Mouse (Mus musculus) lung, postnatal 0 days (tissue): Measurements from ENCODE around the gene Cab39l.

Experiments used
- CTCF ChIP-seq: IDR thresholded peaks from 2 replicates; pipeline ENCODE4 v1.5.1; 2016; ENCODE audit warnings: antibody characterized with exemption, mild to moderate bottlenecking
- EP300 ChIP-seq: IDR thresholded peaks from 2 replicates; pipeline ENCODE4 v1.6.1; 2016; ENCODE audit warnings: antibody characterized with exemption, mild to moderate bottlenecking, control low read depth

GRCm38 (mm10) chr14:59430556-59430955, 10.2 kb upstream of the Cab39l start:
- TF ChIP-seq EP300, result no peak
- TF ChIP-seq CTCF, result no peak
